Mouse (Mus musculus) layer of hippocampus, adult 11-12 months (tissue): Measurements from ENCODE around the gene Myo15.
A peak's percentile ranks its signal among the peaks of the same experiment; 100 is the strongest.
"Not testable (repeated sequence)": the region's sequence is repeated elsewhere in the genome, so short reads cannot be mapped to it uniquely, and the experiment has no call there.

ENCODE experiments used
- DNase-seq: peaks from one replicate; pipeline ENCODE4 v3.0.0; 2022; ENCODE audit warnings: low spot score

Gene Myo15

DNA sequence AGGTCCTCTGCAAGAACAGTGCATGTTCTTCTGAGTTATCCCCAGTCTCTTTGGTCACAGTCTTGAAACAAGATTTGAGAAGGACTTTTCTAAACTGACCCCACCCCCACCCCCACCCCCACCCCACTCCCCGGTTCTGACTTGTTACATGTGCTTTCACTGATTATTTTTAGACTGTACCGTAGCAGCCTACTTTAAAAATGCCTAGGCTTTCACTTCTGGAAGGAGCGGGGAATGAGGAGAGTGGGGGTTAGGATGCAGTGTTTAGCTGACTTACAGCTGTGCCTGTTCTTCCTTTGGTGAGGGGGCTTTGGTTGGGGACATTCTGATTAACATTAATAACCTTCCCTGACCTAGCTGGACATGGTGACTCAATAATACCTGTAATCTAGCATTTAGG lies 79.0 kb downstream of the Myo15 start:
- no peak for DNase-seq

DNA sequence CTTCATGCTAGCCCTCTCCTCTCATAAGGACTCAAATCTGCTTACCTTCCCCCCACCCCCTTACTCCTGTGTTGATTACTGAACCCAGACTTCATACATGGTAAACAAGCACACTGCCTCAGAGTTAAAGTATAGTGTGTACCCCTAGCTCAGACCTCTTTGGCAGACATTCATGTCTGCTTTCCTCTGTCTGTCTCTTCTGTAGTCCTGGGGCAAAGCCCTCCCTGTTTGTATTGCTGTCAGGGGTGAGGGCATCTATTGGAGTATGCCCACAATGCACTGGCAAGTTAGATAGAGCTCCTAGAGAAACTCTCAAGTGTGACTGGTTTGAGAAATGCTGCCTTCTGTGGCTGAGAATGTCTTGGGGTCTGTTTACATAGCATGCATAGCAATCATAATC lies 84.0 kb downstream of the Myo15 start:
- DNase-seq = no peak

DNA sequence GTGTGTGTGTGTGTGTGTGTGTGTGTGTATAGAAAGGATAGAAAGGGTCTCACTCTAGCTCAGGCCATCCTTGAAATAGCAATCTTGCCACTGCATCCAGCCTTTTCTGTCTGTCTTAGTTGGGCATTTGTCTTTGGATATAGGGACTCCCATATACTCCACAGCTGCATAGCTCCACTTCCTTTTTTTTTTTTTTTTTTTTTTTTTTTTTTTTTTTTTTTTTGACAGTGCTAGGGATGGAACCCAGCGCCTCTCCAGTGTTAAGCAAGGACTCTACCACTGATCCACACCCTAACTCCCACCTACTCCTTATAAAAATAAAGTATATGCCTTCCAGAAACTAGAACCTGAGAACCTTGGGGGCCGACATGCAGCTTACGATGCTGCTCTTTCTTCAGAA lies 88.5 kb downstream of the Myo15 start:
- DNase-seq = no peak

DNA sequence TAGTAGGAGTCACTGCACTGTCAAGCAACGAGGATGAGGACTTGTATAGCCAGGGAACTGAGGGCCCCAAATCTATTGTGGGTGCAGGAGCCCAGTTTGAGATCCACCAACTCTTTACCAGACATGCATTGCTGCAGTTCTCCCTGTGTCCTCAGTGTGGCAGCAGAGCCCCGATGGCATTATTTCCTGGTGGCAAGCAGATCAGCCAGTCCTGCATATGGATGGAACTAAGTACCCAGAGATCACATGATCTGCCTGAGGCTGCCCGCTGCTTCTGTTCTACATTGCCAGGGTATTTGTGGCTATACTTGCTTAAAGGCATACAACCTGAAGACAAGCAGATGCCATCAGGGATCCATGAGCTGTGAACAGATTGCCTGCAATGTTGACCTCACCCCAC lies 90.2 kb downstream of the Myo15 start:
- DNase-seq = peak; percentile 61

DNA sequence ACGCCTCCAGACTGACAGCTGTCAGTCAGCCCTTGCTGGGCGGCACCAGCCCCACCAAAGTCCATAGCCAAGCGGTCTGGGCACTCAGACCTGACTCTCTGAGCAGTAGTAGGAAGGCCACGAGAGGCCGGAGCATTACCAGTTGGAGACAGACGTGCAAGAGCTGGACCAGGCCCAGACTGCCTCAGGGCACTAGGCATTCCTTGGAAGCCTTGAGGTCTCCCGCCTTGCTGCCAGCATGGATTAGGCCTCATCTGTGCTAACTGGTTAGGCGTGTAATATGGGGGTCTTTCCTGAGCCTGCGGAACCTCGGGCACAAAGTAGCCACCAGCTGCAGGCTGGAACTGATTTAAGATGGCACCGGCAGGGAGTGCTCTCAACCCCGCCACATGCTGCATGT lies 104.9 kb downstream of the Myo15 start:
- DNase-seq = not testable (repeated sequence)
